Mouse (Mus musculus) spleen, postnatal 14 days (tissue): ENCODE results near the gene Zkscan1.
"Not testable (repeated sequence)": the region's sequence is repeated elsewhere in the genome, so short reads cannot be mapped to it uniquely, and the experiment has no call there.

ENCODE experiments used
- DNase-seq, 2 experiments: peaks; one replicate each; pipeline ENCODE4 v3.0.0; 2021 to 2022; ENCODE audit warnings: low spot score in 2 of 2

Zkscan1 gene

DNA sequence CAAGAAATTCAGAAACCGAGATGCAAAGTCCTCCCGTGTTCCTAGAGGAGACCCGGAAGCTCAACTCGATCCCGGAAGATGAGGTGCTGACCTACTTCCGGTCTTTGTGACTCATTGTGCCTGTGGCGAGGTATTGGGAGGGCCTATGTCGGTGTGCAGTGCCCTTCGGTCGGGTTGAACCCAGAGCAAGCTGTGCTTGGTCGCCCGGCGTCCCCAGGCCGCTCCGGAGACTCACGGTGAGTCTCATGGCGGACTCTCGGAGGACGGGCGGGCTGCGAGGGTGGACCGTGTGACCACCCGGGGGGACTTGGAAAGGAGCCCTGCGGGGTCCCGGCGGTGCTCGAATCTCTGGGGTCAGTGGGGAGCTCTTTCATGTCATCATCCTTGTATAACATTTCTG is at the start of gene Zkscan1:
Gene Zkscan1, plus strand, starts transcription at position 89 of the 400 bp plus-strand sequence.
- DNase-seq = peak; percentile 46 to 55

DNA sequence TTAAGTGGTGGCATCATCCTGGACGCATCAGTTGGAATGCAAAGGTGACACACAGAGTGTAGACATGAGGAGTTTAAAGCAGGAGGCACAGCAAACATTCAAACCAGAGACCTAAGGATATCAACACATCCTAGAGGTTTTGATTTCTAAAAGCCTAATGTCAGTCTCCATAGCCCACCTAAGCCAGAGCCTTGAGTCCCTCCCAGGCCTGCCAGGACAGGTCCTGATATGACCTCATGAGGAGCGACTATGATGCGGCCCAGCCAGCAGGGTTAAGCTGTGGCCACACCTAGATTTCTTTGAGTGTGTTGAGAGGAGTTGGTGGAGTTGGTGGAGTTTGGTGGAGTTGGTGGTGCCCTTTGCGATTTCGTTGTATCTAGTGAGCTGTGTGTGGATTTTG is 32.0 kb upstream of the Zkscan1 start, which contains the start of gene Smok3c:
Gene Smok3c, plus strand, starts transcription at position 301 of the 400 bp plus-strand sequence.
- DNase-seq = not testable (repeated sequence)

DNA sequence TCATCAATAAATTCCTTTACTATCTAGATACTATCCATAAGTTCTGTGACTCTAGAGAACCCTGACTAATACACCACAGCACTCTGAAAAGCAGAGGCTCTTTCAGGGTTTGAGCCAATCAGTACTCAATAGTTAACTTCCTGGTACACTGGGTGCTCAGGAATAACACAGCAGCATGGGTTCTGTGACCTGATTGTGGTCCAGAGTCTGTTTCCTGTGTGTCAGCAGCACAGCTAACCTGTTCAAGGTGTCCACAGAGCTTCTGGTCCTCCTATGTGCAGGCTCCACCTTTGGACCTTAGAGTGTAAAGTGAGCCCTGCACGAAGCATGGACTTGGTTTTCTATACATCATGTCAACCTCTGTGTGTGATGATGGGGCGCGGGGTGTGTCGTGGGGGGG is 11.1 kb upstream of the Zkscan1 start:
- DNase-seq = no peak

DNA sequence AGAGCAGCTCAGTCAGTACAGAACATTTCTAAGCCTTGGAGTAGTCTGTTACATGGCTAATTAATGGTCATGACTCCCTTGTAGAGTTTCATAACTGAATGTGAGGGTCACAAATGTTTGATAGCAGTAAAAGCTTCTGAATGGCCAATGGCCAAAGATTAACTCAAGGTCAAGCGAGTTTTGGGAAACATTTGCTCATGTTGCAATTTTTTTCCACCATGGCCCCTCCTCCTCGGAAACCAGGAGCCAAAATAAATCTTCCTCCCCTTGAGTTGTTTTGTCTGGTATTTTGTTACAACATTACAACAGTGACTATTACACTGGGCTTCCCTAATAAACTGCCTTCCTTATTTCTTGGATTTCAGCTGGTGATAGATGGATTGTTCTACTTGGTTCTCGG is 9.2 kb upstream of the Zkscan1 start:
- DNase-seq = no peak

DNA sequence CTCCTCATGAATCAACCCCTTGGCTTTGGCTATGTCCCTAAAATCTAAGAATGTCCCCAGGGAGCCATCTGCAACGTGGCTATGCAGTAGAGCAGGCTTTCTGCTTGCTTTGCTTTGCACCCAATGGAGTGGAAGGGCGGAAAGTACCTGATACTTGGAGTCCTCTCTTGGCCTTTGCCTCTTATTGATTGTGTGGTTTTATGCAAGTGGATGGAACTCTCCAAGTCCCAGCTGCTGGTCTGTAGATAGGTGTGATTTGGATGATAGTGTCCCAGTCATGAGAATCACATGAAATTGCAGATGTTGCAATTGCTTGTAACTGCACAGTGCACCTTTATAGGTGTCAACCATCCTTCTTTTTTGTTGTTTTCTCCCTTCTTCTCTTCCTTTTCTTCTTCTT is 8.7 kb upstream of the Zkscan1 start:
- DNase-seq = no peak

DNA sequence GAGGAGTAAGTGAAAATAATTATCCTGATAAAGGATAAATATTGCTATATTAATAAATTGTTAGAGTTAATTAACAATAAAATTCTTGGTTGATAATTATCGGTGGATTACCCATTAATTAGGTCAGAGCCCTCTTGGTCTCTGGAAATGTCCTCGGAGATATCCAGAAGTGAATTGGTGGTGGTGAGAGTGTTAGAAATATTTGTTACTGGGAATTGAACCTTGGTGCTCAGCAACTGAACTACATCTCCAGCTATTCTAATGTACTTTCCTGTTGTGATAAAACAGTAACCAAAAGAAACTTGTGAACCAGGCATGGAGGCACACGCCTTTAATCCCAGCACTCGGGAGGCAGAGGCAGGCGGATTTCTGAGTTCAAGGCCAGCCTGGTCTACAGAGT is 4.4 kb upstream of the Zkscan1 start:
- DNase-seq = no peak

DNA sequence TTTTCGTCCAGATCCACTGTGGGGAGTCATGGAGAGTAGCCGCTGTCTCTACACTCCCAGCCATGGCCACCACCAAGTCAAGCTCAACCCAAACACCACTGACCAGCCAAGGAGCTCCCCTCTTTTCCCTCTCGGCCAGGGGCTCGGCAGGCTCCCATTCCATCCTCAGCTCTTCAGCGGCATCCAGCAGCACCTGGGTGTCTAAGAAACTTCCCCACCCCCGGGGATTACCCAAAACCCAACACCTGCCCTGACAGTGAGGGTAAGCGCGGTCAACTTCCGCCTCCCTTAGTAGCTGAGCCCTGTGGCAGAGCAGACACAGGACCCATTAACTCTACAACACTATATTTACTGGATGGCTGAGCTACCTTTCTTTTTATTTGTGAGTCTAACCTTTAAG is 3.4 kb upstream of the Zkscan1 start:
- DNase-seq = no peak

DNA sequence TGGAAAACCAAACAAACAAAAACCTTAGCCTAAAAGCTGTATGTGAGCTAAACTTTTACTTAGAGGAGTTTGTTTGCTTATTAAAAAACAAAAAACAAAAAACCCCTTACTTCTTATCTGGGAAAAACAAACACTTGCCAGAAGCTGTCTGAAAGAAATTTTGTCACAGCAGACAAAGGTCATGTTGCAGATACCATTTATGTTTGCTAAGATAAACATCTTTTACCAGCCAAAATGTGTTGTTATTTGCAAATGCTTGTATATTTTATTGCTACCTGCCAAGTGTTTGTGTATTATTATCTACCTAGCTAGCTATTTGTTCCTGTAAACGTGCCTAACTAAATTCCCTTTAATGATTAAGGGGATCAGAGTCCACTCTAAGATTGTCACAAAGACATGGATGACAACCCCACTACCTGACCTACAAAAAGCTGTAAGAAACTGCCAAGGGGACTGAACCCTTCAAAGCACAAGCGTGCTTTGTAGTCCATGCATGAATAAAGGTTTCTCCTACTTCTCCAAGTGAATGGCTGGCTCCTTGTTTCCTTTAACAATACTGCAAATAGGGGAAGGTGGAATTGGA is 1.5 kb upstream of the Zkscan1 start:
- DNase-seq = no peak

DNA sequence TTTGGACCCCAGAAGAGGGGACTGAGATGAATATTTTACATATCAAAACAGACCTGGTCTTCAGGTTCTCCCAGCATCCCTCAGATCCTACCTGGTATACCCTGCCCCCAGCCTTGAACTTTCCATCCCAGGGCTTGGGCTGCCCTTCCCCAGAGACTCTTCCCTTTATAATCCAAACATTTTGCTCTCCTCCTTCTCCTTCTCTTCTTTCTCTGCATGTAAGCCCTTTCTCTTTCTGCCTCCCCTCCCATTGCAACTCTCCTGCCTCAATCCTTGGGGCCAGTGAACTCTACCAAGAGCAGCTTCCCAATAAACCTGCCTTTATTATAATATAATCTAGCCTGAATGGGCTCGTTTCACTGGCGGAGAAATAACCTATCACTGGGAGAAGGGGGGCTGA is 948 bp upstream of the Zkscan1 start:
- no peak for DNase-seq

DNA sequence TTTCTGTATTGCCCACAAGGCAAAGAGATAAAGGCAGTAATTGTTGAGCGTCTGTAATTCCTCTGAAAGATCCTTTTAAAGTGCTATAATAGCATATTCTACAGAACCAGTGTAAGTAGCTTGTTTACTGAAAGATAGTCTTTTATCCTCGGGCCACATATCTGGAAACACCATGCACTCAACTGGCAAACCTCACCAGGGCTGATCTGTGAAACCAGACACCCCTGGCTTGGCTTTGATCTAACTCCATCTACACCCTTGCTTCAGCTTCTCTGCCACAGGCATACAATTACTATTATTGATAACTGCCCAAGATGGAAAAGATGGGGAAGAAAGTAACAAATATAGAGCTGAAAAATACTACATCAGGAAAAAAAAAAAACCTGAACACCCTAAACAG is 377 bp upstream of the Zkscan1 start:
- no peak for DNase-seq

DNA sequence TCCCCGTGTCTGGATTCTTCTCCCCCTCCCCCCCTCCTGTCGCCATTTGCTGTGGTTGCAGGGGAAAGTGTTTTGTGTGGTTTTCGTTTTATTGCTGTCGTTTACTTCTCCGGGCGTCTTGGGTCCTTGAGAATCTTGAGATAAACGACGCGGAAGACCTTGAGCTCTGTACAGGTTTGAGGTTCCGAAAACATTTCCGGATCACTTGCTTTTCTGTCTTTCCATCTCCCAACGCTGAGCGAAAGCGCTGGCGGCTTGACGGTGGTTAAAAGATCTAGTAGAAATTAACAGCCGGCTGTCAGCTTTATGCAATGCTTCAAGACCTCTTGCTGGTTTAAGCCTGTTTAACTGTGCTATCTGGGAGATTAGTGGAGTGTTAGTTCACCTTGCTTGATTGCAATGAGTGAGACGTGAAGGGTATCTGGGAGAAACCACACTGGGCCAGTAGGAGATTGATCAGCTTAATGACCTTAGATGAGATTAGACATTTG is 582 bp downstream of the Zkscan1 start:
- no peak for DNase-seq

DNA sequence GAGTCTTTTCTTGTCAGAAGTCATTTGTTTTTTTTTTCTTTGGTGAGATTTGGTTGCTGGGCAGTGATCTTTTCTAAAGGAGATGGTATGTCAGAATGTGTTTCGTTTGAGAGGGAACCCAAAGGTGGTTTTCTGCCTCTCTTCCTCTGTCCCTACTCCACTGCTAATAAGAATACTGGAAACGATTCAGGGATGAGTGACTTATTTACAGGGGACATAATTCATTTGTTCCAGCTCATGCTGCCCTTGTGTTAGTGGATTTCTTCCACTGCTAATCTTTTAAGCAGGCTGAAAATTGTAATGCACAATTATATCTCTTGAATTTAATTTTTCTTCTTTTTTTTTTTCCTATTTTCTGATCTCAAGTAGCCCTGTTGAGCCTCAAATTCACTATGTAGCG is 2.0 kb downstream of the Zkscan1 start:
- no peak for DNase-seq

DNA sequence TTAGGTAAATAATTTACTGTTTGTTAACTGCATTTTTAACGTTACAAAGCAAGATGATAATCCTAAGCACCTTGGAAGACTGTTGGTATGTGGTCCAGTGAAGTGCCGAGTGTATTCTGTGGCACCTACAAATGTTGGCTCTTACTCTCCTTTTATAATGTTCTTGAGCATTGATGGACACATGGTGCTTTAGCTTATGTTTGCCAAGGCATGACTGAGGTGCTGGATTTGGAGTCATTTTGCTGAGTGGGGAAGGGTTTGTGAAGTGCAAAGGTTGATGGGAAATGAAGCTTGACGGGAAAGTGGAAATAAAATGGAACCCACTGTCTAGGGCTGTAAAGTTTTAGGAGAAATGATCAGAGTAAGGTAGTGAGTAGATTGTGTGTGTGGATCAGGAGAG is 3.5 kb downstream of the Zkscan1 start:
- no peak for DNase-seq

DNA sequence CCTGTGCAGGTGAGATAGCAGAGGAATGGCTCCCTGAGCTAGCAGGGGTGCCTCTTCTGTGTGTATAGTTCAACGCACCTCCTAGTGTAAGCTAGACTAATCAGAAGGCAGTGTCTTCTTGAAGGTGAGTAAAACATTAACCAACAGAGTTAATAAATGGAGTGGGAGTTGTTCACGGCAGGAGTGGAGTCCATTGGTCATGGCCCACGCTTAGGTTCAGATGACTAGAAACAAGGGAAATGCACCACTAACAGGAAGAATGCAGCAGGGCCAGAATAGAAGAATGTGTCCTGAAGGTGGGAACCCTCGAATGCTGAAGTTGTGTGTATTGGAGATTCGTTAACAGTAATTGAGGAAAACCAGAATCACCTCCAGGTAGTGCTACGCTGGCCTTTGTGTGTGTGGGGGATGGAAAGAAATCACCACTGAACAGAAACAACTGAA is 4.2 kb downstream of the Zkscan1 start:
- no peak for DNase-seq

DNA sequence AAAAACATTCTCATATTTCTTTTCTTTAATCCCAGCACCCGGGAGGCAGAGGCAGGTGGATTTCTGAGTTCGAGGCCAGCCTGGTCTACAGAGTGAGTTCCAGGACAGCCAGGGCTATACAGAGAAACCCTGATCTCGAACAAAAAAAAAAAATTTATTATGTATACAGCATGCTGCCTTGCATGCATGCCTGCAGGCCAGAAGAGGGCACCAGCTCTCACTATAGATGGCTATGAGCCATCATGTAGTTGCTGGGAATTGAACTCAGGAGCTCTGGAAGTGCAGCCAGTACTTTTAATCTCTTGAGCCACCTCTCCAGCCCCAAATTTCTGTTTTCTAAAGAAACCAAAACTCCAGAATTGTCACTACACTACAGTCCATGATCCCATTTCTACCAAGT is 5.4 kb downstream of the Zkscan1 start:
- no peak for DNase-seq

DNA sequence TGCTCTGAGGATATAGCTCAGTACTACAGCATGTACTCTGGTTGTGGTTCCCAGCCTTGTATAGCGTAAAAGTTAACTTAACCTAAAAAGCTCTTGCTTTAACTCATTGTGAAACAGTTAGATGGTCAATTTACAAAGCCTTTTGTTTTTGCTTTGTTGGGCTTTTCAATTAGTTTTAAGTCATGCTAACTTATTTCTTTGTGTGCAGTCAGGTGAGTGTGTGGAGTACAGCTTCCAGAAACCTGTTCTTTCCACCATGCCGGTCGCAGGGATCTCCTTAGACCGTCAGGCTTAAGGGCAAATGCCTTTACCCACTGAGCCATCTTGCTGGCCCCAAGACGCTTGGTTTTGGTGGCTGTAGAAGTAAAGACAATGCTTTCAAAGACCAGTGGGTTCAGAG is 5.9 kb downstream of the Zkscan1 start:
- no peak for DNase-seq

DNA sequence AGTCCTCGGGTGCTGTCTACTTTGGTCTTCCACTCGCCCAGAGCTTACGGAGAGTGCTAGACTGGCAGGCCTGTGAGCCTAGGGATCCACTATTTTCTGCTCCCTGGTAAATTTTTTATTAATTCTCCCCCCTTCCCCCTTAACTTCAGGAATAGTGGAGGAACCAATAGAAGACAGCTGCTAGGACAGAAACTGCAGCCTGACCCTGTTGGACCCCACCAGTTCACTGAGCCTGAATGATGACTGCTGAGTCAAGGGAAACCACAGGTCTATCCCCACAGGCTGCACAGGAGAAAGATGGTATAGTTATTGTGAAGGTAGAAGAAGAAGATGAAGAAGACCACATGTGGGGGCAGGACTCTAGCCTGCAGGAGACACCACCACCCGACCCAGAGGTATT is 7.9 kb downstream of the Zkscan1 start:
- DNase-seq = no peak

DNA sequence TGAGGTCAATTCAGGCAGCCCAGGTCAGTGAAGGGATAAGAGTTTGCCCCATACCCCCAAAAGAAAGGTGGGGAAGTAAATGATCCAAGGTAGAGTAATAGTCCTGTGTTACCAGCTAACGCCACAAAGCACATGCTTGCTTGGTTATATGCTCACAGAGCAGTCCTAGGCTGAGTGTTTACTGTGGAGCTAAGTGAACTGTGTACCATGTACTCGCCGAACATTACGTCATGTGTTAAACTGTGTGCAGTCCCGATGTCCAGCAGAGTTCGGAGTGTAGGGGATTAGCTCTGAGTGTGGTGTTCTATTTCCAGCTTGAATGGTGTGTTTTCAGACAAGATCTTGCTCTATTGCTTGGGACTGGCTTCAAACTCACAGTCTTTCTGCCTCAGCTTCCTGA is 9.6 kb downstream of the Zkscan1 start:
- DNase-seq = no peak

DNA sequence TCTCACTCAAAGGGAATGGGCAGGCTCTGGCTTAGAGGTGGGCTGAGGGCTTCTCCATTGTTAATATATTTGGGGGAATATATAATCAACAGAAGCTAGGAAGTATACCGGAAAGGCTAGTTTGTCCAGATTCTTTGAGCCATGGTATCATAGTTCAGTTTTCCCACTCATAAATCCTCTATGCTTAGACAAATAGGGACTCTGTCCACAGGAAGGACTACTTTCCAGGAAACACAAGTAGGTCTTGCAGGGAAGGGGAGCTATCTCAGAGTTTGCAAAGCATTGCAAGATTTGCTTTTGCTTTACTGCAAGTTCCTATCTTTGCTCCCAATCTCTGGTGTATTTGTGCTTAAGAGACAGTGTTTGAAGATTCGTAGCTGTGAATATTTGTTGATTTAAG is 20.1 kb downstream of the Zkscan1 start:
- no peak for DNase-seq

DNA sequence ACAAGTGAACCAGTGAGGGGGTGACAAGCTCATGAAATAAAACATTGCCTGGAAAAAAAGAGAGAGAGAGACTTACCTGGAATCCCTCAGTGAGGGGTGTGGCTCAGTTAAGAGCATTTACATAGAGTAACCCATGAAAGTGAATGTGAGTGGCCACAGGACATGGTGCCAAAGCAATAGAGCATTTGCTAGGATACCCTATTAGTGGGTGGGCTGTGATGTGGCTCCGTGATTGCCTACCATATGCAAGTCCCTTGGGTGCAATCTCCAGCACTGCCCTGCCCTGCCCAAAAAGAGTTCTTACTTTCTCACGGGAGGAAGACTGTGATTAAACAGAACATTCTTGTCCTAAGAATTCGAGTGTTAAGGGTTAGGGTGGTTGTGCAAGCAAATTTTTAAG is 22.2 kb downstream of the Zkscan1 start:
- no peak for DNase-seq

DNA sequence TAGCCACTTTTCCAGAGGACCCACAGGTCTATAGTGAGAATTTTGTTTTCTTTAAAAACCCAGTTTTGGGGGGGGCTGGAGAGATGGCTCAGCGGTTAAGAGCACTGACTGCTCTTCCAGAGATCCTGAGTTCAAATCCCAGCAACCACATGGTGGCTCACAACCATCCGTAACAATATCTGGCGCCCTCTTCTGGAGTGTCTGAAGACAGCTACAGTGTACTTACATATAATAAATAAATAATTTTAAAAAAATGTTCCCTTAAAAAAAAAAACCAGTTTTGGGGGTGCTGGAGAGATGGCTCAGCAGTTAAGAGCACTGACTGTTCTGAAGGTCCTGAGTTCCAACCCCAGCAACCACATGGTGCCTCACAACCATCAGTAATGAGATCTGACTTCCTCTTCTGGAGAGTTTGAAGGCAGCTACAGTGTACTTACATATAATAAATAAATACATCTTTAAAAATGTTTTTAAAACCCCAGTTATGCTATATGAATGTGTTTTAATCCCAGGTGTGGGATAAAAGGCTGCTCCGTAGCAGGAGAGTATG is 25.0 kb downstream of the Zkscan1 start:
- DNase-seq = not testable (repeated sequence)

DNA sequence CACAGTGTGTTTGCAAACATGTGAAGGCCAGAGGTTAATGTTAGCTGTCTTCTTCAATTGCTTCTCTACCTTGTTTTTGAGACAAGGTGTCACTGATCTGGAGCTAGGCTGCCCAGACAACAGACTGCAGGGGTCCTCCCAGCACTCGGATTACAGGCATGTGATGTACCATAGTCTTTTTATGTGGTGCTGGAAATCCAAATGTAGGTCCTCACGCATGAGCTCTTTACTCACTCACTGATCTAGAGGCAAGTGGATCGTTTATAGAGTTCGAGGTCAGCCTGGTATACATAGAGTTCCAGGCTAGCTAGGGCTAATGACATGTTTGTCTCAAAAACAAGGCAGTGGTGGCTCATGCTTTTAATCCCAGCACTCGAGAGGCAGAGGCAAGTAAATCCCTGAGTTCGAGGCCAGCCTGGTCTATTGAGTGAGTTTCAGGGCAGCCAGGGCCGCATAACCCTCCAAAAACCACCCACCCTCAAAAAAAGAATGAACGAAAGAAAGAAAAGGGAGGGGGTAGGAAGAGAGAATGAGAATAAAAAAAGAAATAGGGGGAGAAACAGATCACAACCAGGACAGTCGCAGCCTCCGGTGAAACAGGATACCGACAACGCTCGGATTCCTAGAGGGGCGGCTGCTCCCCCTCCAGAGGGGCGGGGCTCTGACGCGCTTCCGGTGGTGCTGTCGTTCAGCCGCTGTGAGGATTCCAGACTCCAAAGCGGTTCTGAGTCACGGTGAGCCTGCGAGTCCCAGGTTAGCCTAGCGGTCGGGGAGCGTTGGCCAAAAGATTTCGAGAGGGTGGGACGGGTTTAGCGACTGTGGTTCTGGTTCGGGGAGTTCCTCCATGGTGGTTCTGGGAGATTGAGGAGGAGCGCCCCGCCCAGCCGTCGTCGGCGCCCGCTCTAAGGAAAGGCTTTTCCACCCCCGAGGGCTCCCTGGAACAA is 31.6 kb downstream of the Zkscan1 start, which contains the start of gene Zscan21:
Gene Zscan21, plus strand, starts transcription at position 649 of the 944 bp plus-strand sequence.
- peak; percentile 70 to 81 for DNase-seq
